Mouse (Mus musculus) testis, postnatal 10 days (tissue): ENCODE measurements around the gene Onecut1.

Experiments
- DNase-seq: peaks from one replicate; pipeline ENCODE4 v3.0.0; 2021; ENCODE audit warnings: low spot score

The Onecut1 gene

GRCm38 (mm10) chr9:74861561-74861980, at the start of gene Onecut1:
Onecut1 (plus strand) TSS chr9:74861921.
- peak; percentile 81 for DNase-seq

- no peak for DNase-seq
Observed at GRCm38 (mm10) chr9:74819736-74820511, 41.8 kb upstream of the Onecut1 start.

DNA sequence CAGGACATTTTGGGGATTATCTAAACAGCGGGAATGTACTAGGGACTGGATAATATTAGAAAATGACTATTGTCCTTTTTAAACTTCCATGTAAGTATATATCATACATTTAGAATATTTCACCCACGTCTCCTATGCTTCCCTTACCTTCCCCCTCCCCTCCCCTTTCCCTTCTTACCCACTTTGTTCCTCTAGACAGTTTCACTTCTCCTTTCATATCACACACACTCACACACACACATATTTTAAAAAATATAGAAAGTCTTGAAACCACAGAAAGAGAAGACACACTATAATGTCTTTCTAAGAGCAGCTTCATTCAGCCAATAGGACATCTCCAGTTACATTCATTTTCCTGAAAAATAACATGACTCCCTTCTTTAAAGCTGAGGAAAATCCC, 36.6 kb upstream of the Onecut1 start:
- DNase-seq, result no peak

DNA sequence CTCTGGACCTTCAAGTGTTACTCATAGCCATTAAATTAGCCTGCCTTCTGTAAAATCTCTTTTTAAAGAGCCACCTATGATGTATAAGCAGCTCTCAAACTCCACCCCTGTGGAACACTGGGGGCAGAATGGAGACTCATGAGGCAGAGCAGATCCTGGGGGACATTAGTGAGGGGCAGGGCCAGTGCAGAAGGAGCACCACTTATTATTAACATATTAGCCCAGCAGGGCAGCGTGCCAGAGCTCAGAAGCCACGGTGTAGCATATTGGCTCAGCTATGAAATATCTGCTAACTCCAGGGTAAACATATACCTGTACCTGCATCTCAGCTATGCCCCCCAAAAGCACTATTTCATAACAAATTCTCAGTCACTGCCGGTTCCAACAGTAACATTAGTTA, 32.5 kb upstream of the Onecut1 start:
- DNase-seq, result no peak

DNA sequence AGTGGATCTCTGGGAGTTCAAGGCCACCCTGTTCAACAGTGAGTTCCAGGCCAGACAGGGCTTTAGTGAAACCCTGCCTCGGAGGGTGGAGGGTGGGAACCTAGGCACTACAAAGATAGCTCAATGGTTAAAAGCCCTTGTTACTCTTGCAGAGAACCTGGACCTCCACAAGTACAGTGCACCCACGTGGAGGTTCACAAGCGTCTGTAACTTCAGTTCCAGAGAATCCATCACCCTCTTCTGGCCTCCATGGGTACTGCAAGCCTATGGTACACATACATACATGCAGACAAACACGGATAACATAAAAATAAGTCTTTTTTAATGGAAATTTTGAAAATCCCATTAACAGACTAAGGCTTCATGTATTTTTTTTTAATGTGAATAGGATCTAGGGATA, 18.8 kb upstream of the Onecut1 start:
- DNase-seq, result peak; percentile 30

- DNase-seq, result peak; percentile 37
Observed at GRCm38 (mm10) chr9:74846867-74847830, 14.6 kb upstream of the Onecut1 start.

DNA sequence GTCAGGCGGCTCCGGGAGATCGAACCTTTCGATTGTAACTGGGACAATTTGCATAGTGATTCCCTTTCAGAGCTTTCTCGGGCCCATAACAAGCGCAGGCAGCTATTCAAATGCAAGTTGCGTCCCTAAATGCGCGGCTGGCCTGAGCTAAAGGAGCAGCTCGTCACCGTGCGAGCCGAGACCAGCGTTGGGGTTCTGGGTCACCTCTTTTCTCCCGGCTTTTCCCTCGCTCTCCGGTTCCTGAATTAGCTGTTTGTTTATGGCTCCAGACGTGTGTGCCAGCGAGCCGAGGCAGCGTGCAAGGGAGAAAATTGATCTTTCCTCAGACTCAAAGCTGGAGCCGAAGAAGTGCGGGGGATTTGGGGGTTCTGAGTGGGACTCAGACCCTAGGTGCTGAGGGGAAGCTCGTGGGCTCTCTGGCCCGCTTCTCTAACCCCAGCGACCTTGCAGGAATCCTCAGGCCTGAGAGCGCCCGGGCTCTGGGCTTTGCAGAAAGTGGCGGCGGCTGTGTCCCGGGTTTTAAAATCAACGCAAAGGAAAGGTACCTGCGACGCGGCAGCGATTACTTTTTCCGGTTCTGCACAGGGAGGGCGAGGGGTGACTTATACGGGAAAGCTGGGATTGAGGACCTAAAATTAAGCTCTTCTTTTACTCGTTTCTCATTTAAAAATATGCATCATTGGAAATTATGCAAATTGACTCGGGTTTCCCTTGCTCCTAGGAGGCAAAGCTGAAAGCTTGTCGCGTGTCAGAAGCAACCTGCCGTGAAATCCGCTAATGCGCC, 13.1 kb upstream of the Onecut1 start:
- DNase-seq, result no peak

GRCm38 (mm10) chr9:74849195-74849978, 12.3 kb upstream of the Onecut1 start:
- DNase-seq, result no peak

DNA sequence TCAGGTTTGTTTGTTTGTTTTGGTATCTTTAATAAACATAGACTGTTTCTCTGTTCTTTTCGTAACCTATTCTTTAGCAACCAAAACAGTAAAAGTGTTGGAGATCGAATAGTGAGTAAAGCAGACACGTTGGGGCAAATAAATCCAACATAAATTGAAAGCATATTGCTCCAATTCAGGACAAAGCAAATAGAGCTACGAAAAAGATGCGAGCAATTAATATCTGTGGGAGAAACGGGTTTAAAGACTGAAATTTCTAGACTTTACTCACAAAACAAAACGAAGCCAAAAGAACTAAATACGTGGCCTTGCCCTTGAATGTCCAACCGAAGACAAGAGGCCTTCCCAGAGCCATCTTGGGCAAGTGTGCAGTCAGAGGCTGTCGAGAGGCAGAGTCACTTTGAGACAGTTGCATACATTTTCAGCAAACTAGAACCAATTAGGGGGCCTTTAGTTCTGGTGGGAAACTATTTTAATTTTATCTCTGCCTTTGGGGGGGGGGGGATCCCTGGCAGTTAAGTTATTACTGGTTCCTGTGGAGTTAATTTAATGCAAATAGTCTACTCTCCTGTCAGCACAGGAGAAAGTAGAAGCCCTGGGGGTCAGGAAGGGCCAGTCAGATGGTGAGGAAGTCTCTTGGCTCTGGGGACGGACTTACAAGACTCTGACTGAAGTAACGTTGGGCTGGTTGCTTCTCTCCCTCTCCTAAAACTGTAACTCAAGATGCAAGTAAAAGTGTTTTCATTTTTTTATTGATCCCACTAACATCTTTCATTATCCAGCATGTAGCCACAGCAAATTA, 11.5 kb upstream of the Onecut1 start:
- DNase-seq, result no peak

GRCm38 (mm10) chr9:74850781-74851145, 11.0 kb upstream of the Onecut1 start:
- no peak for DNase-seq

- no peak for DNase-seq
Observed at GRCm38 (mm10) chr9:74851601-74852000, 10.1 kb upstream of the Onecut1 start.

- no peak for DNase-seq
Observed at GRCm38 (mm10) chr9:74852361-74852760, 9.4 kb upstream of the Onecut1 start.

DNA sequence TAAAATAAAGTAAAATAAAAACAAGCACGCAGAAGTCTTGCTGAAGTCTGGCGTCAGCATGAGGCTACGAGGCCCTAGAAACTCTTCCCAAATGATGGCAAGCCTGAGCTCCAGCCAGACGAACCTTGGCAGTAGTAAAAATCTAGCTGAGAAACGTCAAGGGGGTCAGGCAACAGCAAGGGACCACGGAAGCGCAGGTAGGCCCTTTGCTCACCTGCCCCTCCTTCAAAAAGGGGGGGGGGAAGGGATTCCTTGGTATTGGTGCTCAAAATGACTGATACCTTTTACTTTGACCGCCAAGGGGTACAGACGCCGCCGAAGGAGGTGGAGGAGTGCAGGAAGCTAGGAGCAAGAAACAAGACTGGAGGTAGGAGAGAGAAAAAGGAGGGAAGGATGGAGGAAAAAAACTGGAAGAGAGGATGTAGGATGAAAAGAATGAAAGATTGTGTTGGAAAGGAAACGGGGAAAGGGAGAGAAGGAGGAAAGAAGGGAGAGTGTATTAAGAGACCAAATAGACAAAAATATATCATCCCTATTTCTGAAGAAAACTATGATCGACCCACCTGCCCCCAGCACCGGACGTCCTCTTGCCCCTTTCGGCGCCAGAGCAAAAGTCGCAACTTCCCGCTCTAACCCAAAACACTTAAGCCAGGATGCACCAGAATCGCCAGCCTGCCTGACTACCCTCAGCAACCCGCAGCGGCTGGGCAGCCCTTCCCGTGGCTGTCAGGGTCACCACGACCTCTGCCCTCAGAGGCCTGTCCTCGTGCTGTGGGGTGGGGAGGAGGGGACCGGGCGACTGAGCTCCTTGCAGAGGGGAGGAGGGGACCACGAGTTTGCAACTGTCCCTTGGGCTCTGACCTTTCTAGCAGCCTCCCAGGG, 8.3 kb upstream of the Onecut1 start:
- peak; percentile 41 for DNase-seq

- peak; percentile 37 for DNase-seq
Observed at GRCm38 (mm10) chr9:74854073-74854591, 7.6 kb upstream of the Onecut1 start.

DNA sequence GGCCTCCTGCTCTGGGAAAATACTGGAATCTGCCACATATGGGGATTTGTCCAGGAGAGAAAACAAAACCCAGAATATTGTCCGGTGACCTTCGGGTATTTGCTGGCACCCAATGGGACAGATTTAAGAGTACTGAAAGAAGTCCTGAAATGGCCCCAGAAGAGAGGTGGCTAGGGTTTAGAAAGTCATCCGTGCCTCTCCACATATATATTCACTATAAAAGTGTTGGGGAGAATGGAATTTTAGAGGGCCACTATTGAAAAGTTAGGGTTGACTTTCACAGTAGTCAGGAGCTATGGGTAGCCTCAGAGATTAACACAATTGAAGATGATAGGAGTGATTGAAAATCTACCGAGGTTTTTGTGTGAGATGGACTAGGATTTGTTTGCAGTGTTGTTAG, 6.3 kb upstream of the Onecut1 start:
- no peak for DNase-seq

DNA sequence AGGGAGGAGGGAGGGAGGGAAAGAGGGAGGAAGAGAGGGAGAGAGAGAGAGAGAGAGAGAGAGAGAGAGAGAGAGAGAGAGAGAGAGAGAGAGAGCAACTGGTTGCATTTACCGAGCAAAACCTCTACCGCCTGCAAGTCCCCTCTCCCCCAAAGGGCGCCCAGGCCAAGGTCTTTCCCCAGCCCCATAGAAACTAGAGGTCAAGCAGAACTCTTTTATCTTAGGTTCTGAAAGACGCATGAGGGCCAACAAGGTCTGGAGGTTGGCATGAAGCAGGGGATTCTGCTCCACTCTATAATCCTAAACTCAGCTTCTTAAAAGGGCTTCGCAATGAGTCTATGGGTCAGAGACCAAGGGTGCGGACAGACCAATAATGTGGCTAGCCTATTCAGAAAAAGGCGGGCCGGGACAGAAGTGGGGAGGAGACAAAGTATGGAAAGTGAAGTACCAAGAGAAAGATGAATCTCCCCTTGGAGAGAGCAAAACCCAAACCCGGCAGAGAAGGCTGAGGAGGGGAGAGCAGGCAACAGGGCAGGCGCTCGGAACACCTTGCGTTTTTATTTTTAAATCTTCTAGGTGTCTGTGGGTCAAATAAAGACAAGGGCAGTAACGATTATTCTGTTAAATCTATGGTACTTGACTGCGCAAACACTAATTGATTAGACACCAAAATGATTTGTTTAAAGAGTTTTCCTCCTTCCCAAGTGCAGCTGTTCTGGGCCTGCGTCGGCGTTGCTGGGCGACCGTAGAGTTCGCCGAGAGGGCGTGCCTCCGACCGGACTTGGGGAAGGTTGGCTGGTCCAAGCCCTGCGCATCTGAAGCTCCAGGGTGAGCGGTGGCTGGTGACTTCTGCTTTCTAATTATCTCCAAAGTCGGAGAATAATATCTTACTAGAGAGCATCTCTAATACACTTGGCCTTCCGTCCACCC, 4.9 kb upstream of the Onecut1 start:
- DNase-seq, result peak; percentile 37

- no peak for DNase-seq
Observed at GRCm38 (mm10) chr9:74857508-74857840, 4.2 kb upstream of the Onecut1 start.

- no peak for DNase-seq
Observed at GRCm38 (mm10) chr9:74858111-74858510, 3.6 kb upstream of the Onecut1 start.
